Mouse (Mus musculus): Measurements from ENCODE around the gene Hsp90ab1.

The Hsp90ab1 gene

DNA sequence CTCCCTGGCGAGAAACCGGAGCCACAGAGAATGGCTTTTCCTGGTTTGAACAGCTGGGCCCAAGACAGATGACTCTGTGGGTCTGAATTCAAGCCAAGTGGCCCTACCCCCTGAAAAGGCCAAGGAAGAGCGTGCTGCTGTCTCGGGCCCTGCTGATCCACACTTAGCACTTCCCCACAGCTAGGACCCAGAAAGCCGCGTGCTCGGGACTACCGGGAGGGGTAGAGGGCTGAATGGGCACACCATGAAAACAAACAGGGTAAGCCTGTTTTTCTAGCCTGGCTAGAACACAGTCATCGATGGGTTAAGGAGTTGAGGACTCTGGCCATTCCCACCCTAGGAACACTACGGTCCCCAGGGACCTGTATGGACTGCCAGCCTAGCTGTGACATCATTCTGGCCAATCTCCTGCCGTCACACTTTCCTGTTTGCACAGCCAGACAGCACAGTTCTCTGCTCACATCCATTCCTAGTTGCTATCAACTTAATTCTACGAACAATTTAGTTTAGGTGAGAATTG is 7.9 kb upstream of the Hsp90ab1 start:
- DNase-seq (ENCODE audit: low read depth, low spot score): no peak

DNA sequence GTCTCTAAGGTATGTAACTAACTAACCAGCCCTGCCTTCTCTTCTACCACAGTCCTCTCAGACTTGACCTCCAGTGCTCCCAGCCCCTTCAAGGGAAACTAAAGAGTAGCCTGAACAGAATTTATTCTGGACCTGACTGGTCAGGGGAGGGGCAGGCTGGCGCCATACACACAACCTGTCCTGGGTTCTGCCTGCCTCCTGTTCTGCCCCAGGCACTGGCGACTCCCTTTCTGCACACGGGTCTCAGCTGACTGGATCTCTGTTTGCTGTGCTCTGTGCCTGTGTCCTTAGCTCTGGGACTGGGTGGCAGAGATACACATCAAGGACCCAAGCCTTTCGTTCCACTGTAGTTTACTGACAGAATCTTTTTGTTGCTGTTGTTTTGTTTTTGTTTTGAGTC is 6.5 kb upstream of the Hsp90ab1 start:
- DNase-seq (ENCODE audit: low read depth, low spot score): no peak

GRCm38 (mm10) chr17:45578843-45579242 is 5.8 kb upstream of the Hsp90ab1 start:
- no peak for DNase-seq (ENCODE audit: low read depth, low spot score)

- no peak for DNase-seq (ENCODE audit: low read depth, low spot score)
Observed at GRCm38 (mm10) chr17:45578242-45578641, 5.2 kb upstream of the Hsp90ab1 start.

GRCm38 (mm10) chr17:45575123-45575897 is 2.2 kb upstream of the Hsp90ab1 start:
- DNase-seq (ENCODE audit: low read depth, low spot score): no peak

DNA sequence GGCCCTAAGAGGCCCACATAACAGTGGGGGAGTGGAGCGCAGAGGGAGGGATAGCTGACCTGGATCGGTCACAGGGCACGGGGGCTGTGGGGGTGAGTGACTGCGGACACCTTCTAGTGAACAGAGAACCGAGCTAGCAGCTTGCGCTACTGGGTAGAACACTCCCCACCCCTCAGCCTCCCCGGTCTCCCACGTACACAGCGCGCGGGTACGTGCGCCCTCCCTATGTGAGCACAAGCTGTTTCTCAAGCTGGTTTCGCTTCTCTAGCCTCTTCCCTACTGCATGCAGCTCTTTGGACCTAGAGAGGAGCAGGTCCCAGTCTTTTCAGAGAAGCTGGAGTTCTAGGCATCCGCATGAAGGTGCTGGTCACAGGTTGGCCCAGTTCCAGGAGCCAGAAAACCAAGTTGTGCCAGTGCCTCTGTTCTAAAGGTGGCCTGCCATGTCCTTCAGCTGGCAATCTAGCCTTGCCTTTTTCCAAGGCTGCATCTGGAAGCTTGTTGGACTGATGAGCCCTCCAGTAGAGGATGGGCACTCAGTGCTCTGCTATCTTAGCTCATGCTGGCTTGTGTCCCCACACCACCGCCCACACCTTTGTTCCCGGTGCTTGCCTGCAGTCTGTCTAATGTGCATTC is 1.2 kb upstream of the Hsp90ab1 start:
- no peak for DNase-seq (ENCODE audit: low read depth, low spot score)

DNA sequence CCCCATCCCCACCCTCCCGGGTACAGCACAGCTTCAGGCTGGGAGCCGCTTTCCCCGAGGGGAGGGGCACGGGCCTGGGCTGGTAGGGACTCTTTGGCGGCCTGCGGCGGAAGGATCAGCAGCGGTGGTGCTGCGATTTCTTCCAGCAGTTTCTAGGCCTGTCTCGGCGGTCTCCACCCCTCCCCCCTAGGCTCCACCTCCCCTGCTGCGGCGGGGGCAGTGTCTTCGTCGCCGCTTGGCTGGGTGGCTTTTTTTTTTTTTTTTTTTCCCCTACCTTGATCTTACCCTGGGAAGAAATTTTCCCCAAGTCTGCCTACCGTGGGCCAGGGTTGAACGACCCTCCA is 681 bp upstream of the Hsp90ab1 start:
- peak; percentile 87 for DNase-seq (ENCODE audit: low read depth, low spot score)

GRCm38 (mm10) chr17:45572103-45573086 is 676 bp downstream of the Hsp90ab1 start:
- peak; percentile 72 for DNase-seq (ENCODE audit: low read depth, low spot score)

GRCm38 (mm10) chr17:45569999-45570398 is 3.1 kb downstream of the Hsp90ab1 start:
- DNase-seq (ENCODE audit: low read depth, low spot score): no peak

DNA sequence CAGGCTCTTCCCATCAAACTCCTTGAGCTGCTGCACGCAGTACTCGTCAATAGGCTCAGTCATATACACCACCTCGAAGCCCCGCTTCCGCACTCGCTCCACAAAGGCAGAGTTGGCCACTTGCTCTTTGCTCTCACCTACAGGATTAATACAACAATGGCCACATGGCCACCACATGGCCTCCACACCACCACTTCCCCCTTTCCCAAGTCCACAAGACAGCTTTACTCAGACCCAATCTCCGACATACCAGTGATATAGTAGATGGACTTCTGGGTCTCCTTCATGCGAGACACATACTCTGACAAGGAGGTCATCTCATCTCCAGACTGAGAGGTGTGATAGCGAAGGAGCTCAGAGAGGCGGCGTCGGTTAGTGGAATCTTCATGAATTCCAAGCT is 4.1 kb downstream of the Hsp90ab1 start:
- DNase-seq (ENCODE audit: low read depth, low spot score): no peak

DNA sequence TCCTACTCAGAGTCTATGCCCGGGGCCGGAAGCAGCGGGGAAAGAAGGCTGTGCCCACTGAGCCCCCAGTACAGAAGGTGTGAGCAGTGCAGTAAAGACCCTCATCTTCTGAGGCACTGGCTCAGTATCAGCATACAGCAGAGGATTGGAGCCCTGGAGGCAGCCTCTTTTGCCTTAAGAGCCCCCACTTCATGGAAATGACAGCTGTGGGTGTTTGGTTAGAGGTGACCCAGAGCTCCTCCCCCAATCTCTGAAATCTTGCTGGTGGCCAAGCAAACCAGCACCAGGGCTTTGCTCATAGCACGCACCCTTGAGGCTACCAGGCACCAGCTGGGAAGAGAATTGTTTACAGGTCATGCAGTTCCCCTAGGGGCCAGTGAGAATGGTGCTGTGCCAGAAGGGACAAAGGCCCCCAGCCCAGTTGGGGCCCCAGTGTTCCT is 5.9 kb downstream of the Hsp90ab1 start:
- no peak for DNase-seq (ENCODE audit: low read depth, low spot score)

DNA sequence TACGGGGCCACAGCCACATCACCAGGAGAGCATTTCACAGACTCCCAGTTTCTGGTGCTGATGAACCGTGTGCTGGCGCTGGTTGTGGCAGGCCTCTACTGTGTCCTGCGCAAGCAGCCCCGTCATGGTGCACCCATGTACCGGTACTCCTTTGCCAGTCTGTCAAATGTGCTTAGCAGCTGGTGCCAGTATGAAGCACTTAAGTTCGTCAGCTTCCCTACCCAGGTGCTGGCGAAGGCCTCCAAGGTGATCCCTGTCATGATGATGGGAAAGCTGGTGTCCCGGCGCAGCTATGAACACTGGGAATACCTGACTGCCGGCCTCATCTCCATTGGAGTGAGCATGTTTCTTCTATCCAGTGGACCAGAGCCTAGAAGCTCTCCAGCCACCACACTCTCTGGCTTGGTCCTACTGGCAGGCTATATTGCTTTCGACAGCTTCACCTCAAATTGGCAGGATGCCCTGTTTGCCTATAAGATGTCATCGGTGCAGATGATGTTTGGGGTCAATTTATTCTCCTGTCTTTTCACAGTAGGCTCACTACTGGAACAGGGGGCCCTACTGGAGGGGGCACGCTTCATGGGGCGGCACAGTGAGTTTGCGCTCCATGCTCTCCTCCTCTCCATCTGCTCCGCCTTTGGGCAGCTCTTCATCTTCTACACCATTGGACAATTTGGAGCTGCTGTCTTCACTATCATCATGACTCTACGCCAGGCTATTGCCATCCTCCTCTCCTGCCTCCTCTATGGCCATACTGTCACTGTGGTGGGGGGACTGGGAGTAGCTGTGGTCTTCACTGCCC is 6.5 kb downstream of the Hsp90ab1 start:
- no peak for DNase-seq (ENCODE audit: low read depth, low spot score)

- no peak for DNase-seq (ENCODE audit: low read depth, low spot score)
Observed at GRCm38 (mm10) chr17:45566031-45566359, 7.1 kb downstream of the Hsp90ab1 start.

DNA sequence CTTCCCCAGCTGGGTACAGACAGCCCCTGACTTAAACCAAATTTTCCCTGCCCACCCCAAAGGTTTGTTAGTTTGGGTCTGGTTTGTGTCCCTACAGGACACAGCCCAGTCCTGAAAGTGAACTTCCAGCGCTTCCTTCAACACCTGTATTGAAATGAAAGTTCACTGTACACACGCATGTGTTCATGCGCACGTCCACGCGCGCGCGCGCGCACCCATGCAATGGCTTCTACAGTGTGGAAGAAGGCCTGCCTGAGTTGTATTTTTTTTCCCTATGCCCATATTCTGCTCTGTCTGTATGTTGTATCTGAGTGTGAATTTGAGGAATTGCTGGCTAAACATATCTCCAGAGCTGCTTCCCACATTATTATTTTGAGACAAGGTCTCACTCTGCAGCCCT is 8.0 kb downstream of the Hsp90ab1 start:
- no peak for DNase-seq (ENCODE audit: low read depth, low spot score)

DNA sequence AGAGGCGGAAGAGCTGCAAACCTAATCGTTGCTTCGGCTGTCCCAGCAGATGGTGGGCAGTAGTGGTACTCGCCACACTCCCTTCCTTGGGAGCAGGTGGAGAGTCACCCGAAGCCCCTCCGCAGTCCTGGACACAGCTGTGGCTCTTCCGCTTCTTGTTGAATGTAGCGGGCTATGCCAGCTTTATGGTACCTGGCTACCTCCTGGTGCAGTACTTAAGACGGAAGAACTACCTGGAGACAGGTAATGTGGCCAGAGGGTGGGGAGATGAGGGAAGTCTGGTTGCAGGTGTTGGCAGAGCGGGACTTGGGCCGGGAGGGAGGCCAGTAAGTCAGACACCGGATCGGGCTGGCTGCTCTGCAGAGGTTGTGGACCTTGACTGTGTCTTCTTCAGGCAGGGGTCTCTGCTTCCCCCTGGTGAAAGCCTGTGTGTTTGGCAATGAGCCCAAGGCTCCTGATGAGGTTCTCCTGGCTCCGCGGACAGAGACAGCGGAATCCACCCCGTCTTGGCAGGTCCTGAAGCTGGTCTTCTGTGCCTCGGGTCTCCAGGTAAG is 8.5 kb downstream of the Hsp90ab1 start:
- no peak for DNase-seq (ENCODE audit: low read depth, low spot score)

GRCm38 (mm10) chr17:45563655-45564530 is 9.2 kb downstream of the Hsp90ab1 start, which contains the start of gene Slc35b2:
Gene Slc35b2, plus strand, starts transcription at chr17:45563874.
- DNase-seq (ENCODE audit: low read depth, low spot score): peak; percentile 85

- no peak for DNase-seq (ENCODE audit: low read depth, low spot score)
Observed at GRCm38 (mm10) chr17:45563216-45563615, 9.9 kb downstream of the Hsp90ab1 start.

DNA sequence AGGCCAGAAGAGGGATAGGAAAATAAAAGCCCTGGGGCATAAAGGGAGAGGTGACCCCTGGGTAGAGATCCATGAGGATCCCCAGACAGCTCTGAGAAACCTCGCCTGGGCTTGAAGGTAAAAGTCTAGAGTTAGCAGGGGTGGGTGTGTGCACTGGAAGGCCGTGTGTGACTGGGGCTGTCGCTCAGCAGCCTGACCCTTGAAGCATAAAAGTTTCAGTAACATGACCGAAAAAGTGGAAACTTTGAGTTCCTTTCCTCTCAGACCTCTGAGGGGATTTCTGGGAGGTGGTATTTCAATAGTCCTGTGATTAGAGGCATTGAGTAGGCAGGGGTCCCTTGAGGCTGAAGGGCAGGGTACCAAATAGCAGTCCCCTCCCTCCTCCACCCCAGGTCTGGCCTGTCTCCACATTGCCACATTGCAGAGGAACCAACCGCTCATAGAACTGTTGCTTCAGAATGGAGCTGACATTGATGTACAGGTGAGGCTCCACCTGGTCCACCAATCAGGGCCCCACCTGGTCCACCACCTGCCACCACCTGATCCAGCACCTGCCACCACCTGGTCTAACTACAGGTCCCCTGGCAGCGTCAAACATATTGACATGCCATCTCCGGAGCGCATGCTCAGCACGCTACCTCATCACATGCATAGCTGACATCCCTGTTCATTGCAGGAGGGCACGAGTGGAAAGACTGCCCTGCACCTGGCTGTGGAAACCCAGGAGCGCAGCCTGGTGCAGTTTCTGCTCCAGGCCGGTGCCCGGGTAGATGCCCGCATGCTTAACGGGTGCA is 13.1 kb downstream of the Hsp90ab1 start:
- DNase-seq (ENCODE audit: low read depth, low spot score): no peak

Data from embryo, embryonic 11.5 days (tissue).